Mouse (Mus musculus) lung, postnatal 0 days (tissue): ENCODE results near the gene Cd46.

ENCODE experiments used
- CTCF ChIP-seq: IDR thresholded peaks from 2 replicates; pipeline ENCODE4 v1.5.1; 2016; ENCODE audit warnings: antibody characterized with exemption, mild to moderate bottlenecking
- EP300 ChIP-seq: IDR thresholded peaks from 2 replicates; pipeline ENCODE4 v1.6.1; 2016; ENCODE audit warnings: antibody characterized with exemption, mild to moderate bottlenecking, control low read depth

DNA sequence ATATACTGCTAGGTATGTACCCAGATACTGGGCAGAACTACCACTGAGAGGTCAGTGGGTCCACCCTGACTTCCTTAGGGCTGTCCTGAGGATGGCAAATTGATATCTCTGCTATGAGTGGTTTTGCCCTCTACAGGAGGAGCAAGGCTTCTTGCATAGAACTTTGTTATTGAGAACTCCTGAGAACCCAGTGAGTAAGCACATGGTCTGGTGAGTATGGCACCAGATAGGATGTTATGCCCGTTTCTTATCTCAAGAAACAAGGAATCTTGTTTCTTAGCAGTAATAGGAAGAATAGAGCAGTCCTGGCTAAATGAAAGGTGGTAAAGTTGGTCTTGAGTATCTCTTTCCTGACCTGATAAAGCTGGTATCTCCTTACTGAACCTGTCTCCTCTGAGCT is 59.3 kb downstream of the Cd46 start:
- TF ChIP-seq CTCF, result no peak
- TF ChIP-seq EP300, result no peak
